Mouse (Mus musculus) CD4-positive, CD25-positive, alpha-beta regulatory T cell, adult 4 months (primary cell): ENCODE measurements at regions not wholly inside any gene's neighbourhood (a gene's known extent, or its start where the extent isn't known, plus 50 kb on each side); places are given as distances from the start of the nearest gene placed in this dataset.

ENCODE experiments used
- ATAC-seq: one replicate; pipeline ENCODE4 v1.8.0; 2017

GRCm38 (mm10) chr3:133751011-133751410 lies 206.1 kb upstream of the Tet2 start:
- ATAC-seq: no peak

DNA sequence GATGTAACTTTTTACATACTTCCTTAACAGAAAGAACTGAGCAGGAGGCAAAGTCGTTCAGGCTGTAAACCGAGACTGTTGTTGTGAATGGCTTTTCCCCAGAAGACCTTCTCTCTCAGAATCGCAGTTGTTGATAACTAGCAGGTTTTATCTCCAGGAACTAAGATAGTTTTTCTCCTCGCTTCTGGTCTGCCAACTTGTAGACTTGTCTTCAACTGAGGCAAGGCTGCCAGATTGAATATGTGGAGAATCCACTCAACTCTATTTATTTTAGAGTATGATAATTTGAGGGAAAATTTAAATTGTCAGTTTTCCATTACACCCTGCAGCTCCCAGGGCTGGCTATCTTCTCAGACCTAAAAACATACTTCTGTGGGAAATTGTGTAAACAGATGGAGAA lies 206.6 kb upstream of the Tet2 start:
- no peak for ATAC-seq

DNA sequence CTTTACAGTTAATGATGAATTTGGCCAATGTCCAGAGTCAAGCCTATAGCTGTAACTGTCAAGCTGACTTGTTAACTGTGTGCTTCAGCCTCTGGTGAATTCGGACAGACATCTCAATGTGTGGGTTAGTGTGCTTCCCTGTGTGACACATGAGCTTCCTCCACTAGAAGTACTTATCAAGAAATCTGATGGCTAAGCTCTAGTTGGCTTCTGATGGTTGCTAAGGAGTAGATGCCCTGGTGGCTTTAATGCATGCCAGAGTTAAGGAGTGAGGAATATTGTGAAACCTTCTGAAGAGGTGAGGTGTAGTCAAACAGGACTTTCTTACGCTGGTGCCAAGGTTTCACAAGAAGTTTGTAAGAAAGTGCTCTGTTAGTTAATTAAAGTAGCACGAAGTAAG lies 208.1 kb upstream of the Tet2 start:
- no peak for ATAC-seq

- ATAC-seq: no peak
These were observed 209.3 kb upstream of the Tet2 start for GRCm38 (mm10) chr3:133754006-133754910.

DNA sequence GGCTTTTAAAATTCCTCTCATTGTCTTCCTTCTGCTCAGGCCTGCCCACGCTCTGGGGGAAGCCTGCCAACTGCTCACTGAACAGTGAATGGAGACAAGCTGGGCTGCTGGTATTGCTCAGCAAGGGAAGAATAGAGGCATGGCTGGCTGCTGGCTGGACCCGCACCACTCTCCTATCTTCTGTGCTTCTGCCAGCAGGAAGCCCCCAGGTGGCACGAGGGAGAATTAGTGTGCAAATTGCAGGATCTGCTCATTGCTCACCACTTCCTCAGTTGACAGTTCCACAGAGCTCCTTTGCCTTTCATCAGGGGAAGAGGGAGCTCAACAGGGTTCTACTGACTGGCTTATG lies 209.9 kb upstream of the Tet2 start:
- ATAC-seq: no peak

DNA sequence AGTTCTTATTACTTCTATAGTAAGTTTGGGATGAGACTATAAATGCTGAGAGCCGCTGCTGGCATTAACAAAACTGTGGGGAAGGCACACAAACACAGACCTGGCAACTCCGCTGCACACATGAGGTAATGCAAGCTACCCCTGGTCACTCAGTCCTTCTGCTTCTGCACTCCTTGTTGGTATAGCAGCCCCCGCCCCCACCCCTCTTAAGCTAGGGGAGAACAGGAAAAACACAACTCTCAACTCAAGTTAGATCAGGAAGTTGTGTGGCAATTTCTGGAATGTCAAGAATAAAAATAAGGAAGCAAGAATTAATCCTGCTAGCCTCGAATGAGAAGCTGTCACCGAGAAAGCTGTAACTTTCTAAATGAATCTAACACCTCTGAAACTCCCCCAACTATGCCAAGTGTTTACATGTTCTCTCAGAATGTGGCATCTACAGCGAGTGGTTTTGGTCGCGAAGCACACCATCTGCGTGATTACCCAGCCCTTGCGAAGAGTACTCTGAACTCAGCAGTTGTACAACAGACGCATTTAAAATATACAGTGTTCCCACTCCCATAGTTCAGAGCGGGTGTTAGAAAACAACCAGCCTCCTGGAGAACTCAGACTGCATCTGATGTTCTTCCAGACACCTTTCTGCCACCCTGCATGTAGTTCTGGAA lies 212.9 kb upstream of the Tet2 start:
- ATAC-seq: no peak

- ATAC-seq: peak; percentile 45
These were observed 213.5 kb upstream of the Tet2 start for GRCm38 (mm10) chr3:133758421-133758820.

GRCm38 (mm10) chr3:133759611-133760010 lies 214.7 kb upstream of the Tet2 start:
- ATAC-seq: no peak

- ATAC-seq: peak; percentile 29
These were observed 215.3 kb upstream of the Tet2 start for GRCm38 (mm10) chr3:133760221-133760620.

- ATAC-seq: no peak
These were observed 218.8 kb upstream of the Tet2 start for GRCm38 (mm10) chr3:133763721-133764120.

GRCm38 (mm10) chr3:133773490-133773889 lies 228.6 kb upstream of the Tet2 start:
- ATAC-seq: no peak

DNA sequence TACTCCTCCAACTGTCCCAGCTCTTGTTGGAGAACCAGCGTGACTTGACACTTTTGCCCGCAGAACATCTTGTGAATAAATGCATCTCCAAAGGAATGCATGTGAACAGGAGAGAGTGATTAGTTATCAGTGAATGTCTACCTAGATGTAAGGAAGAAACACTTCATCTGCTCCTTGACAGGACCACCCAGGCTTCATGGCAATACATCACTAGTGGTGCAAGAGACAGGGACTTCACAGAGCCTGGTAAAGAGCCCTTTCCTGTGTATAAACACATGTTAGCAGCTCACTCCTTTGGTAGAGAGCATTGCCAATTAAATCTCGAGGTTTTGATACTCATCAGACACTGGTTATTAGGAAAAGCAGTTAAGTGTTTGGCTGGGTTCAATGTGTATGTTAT lies 229.3 kb upstream of the Tet2 start:
- ATAC-seq: no peak

DNA sequence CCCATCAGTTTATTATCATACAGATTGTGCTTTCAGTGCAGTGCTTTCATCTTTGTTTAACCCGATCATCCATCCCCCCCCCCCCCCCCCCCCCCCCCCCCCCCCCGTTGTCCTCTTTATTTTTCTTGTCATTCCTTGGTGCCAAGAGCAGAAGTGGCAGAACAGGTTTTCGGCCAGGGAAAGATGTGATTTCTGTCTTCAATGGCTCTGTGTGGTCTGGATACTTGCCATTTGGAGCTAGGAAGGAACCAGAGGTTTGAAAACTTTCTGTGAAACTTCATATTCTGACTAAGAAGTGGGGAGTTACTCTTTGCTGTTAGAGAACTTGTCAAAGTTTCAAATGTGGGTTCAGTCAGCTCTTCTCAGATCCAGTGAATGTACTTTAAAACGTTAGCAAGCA lies 231.1 kb upstream of the Tet2 start:
- no peak for ATAC-seq

GRCm38 (mm10) chr3:133779161-133779789 lies 234.3 kb upstream of the Tet2 start:
- no peak for ATAC-seq

GRCm38 (mm10) chr3:133783060-133783459 lies 238.1 kb upstream of the Tet2 start:
- ATAC-seq: no peak

- no peak for ATAC-seq
These were observed 246.4 kb upstream of the Tet2 start for GRCm38 (mm10) chr3:133791361-133791760.

- no peak for ATAC-seq
These were observed 264.1 kb upstream of the Tet2 start for GRCm38 (mm10) chr3:133809007-133809552.

- no peak for ATAC-seq
These were observed 274.2 kb upstream of the Tet2 start for GRCm38 (mm10) chr3:133818966-133819700.

DNA sequence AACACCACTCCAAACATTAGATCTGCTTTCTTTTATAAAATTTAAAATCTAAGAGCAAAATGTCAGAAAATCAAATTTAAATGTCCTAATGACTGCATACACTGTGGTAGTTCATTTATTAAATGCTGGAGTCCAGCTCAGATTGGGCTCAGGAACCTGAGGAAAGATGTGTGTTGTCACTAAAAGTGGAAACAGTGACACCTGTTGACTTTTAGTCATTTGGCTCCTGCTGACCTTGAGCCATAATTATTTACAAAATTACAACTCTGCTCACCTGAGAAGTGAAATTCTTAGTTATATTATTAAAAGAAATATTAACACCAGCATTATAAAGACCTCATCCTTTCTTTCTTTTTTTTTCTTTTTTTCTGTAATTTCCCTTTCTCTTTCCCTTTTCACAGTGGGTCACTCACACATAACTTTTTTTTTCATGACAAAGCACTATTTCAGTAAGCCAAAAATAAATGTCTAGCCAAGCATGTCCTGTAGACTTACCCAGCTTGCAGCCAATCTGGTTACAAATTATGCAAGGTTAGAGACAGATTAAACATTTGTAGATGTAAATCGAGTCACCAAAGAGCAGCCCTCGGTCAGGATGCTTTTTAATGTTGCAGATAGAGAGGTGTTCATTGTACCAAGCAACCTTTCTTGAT lies 288.9 kb upstream of the Tet2 start:
- ATAC-seq: no peak

DNA sequence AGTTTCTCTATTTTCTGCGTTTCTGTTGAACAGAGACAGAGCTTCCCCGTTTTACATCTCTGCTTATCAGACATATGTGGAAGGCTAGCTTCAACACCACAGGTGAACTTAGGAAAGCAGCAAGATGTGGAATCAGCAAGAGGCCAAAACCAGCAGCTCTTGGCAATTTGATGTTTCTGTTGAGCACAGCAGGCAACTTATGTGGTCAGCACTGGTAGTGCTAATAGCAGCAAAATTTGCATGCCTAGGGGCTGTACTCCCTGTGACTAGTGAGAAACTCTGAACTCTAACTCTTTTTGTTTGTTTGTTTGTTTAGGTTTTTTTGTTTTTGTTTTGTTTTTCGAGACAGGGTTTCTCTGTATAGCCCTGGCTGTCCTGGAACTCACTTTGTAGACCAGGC lies 289.5 kb upstream of the Tet2 start:
- no peak for ATAC-seq

GRCm38 (mm10) chr3:133846301-133846700 lies 301.4 kb upstream of the Tet2 start:
- no peak for ATAC-seq

- no peak for ATAC-seq
These were observed 329.4 kb upstream of the Tet2 start for GRCm38 (mm10) chr3:133874383-133874782.
